Mouse (Mus musculus): Measurements from ENCODE around the gene Odf4. TPM values are rescaled to one million over a fixed set of nuclear protein-coding genes. Genes with fewer than 3 reads are reported as not detected.
A peak's percentile ranks its signal among the peaks of the same experiment; 100 is the strongest.
"Not testable (repeated sequence)": the region's sequence is repeated elsewhere in the genome, so short reads cannot be mapped to it uniquely, and the experiment has no call there.

Gene Odf4
- polyA plus RNA-seq, 1 experiment from 2014 or later, result not detected

DNA sequence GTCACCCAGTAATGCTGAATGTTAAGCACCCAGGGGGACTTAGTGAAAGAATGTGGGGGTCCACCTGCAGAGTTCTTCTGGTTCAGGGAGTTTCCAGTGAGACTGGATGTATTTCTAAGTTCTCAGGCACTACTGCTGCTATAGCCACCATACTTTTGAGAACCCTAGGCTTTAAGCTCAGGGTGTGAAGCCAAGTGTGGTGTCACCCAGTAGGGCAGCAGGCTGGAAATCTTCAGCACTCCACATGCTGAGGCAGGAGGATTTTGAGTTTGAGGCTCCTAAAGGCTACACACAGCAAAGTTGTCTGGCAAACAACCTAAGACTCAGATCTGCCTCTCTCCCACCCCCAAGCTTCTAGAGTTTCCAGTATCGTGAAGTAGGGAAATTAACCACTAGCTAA lies 39.7 kb upstream of the Odf4 start:
- Histone ChIP-seq H3K4me3 (ENCODE audit: low read length) (no peak overlapping the region), H3K9me3 (replicated peaks; ENCODE audit: control insufficient read depth, low read length) (no peaks in the 10 kb centered on the region), H3K4me1 (ENCODE audit: control insufficient read depth, insufficient read depth, low read length) (peaks cover 25% of the 10 kb centered on the region), H3K27ac (ENCODE audit: low read length) (no peak overlapping the region), H3K9ac (ENCODE audit: low read length) (no peak overlapping the region), H3K36me3 (ENCODE audit: control insufficient read depth, insufficient read depth) (no peaks in the 10 kb centered on the region), H3K27me3 (ENCODE audit: control insufficient read depth, insufficient read depth, low read length) (no peaks in the 10 kb centered on the region), H3K4me2 (ENCODE audit: low read depth, low read length) (no peak overlapping the region)
- WGBS, result 38% methylated on average over 1 of the region's 1 CpGs
- no peak for ATAC-seq (replicated peaks; ENCODE audit: extremely low read depth, insufficient read depth, low FRiP score)

DNA sequence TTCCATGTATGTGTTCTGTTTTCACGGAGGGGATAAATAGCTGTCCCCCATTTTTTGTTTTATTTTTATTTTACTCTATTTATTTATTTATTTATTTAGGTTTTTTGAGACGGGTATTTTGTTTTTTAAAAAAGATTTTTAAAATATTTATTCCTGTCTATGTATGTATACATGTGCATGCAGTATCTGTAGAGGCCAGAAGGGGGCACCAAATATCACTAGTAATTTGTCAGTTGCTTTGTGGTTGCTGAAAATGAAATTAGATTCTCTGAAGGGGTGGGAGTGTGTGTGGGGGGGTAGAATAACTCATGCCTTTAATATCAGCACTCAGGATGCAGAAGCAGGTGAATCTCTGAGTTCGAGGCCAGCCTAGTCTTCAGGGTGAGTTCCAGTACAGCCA lies 39.0 kb upstream of the Odf4 start:
- no peak overlapping the region for H3K4me2 ChIP-seq (ENCODE audit: low read depth, low read length)
- H3K4me3 ChIP-seq (ENCODE audit: low read length), result no peak overlapping the region
- 24% methylated on average over 3 of the region's 3 CpGs for WGBS
- no peak for ATAC-seq (replicated peaks; ENCODE audit: extremely low read depth, insufficient read depth, low FRiP score)
- H3K27ac ChIP-seq (ENCODE audit: low read length), result no peak overlapping the region
- no peak overlapping the region for H3K9ac ChIP-seq (ENCODE audit: low read length)
- H3K9me3 ChIP-seq (replicated peaks; ENCODE audit: control insufficient read depth, low read length), result no peaks in the 10 kb centered on the region
- H3K36me3 ChIP-seq (ENCODE audit: control insufficient read depth, insufficient read depth), result no peaks in the 10 kb centered on the region
- H3K27me3 ChIP-seq (ENCODE audit: control insufficient read depth, insufficient read depth, low read length), result no peaks in the 10 kb centered on the region
- peaks cover 18% of the 10 kb centered on the region for H3K4me1 ChIP-seq (ENCODE audit: control insufficient read depth, insufficient read depth, low read length)

DNA sequence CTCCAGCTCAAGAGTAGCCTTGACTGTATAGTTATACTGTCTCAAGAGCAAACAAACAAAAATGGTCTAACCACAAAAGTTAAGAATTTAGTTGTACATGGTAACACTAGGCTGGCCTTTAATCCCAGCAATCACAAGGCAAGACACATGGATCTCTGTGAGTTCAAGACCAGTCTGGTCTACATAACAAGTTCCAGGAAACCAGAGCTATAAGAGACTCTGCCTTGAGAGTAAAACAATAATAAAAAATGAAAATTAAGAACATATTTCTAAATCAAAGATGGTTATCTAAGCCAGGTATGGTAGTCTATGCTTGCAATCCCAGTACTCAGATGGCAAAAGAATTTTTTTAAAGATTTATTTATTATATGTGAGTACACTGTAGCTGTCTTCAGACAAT lies 38.2 kb upstream of the Odf4 start:
- ATAC-seq (replicated peaks; ENCODE audit: extremely low read depth, insufficient read depth, low FRiP score), result no peak
- Histone ChIP-seq H3K27me3 (ENCODE audit: control insufficient read depth, insufficient read depth, low read length) (no peaks in the 10 kb centered on the region), H3K27ac (ENCODE audit: low read length) (no peak overlapping the region)

DNA sequence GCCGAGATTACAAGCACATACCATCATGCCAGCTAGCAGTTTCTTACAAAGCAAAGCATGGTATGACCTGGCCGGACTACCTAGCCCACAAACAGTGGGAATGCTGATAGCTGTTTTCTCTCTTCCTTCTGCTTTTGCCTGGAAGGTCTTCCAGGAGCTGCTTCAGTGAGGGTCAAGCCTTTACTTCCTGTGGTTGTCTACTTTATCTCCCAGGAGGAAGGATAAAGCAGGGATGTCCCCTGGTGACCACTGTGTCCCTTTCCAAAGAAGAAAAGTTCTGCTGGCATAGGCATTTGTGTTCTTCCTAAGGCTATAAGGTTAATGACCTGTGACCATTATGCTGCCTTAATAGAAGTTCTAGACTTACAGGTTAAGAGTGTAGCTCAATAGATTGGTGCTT lies 36.5 kb upstream of the Odf4 start:
- Histone ChIP-seq H3K9ac (ENCODE audit: low read length) (no peak overlapping the region), H3K9me3 (replicated peaks; ENCODE audit: control insufficient read depth, low read length) (no peaks in the 10 kb centered on the region), H3K4me3 (ENCODE audit: low read length) (no peak overlapping the region), H3K4me1 (ENCODE audit: control insufficient read depth, insufficient read depth, low read length) (peaks cover 8% of the 10 kb centered on the region), H3K36me3 (ENCODE audit: control insufficient read depth, insufficient read depth) (no peaks in the 10 kb centered on the region), H3K4me2 (ENCODE audit: low read depth, low read length) (no peak overlapping the region), H3K27ac (ENCODE audit: low read length) (no peak overlapping the region), H3K27me3 (ENCODE audit: control insufficient read depth, insufficient read depth, low read length) (no peaks in the 10 kb centered on the region)
- no peak for ATAC-seq (replicated peaks; ENCODE audit: extremely low read depth, insufficient read depth, low FRiP score)
- WGBS, result 66% methylated on average over 2 of the region's 2 CpGs

More for the DNA sequence above, 38.2 kb upstream of the Odf4 start:
- no peak overlapping the region for H3K4me2 ChIP-seq (ENCODE audit: low read depth, low read length)
- no peaks in the 10 kb centered on the region for H3K36me3 ChIP-seq (ENCODE audit: control insufficient read depth, insufficient read depth)
- no peak overlapping the region for H3K9ac ChIP-seq (ENCODE audit: low read length)
- H3K9me3 ChIP-seq (replicated peaks; ENCODE audit: control insufficient read depth, low read length), result no peaks in the 10 kb centered on the region
- H3K4me3 ChIP-seq (ENCODE audit: low read length), result no peak overlapping the region
- peaks cover 11% of the 10 kb centered on the region for H3K4me1 ChIP-seq (ENCODE audit: control insufficient read depth, insufficient read depth, low read length)

DNA sequence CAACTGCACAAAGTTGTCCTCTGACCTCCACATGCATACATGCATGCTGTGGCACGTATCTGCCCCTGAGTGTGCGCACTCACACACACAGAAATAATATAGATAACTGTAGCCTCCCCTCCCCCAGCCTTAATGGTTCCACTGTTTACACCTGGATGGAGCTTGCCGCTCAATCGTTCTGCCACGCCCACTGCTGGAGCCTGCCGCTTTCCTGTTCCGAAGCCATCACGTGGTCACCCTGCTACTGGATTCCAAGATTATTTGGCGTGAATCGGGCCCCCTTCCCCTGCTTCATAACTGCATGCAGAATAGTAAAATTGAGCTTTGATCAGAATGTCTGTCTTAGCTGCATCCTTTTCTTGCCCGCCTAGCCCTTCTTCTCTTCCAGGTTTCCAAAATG lies 35.3 kb upstream of the Odf4 start:
- not testable (repeated sequence) for H3K36me3 ChIP-seq (ENCODE audit: control insufficient read depth, insufficient read depth); H3K27me3 ChIP-seq (ENCODE audit: control insufficient read depth, insufficient read depth, low read length); H3K27ac ChIP-seq (ENCODE audit: low read length); H3K4me3 ChIP-seq (ENCODE audit: low read length); ATAC-seq (replicated peaks; ENCODE audit: extremely low read depth, insufficient read depth, low FRiP score); H3K9ac ChIP-seq (ENCODE audit: low read length); H3K4me1 ChIP-seq (ENCODE audit: control insufficient read depth, insufficient read depth, low read length); H3K4me2 ChIP-seq (ENCODE audit: low read depth, low read length); H3K9me3 ChIP-seq (replicated peaks; ENCODE audit: control insufficient read depth, low read length)
- WGBS, result 29% methylated on average over 11 of the region's 11 CpGs

DNA sequence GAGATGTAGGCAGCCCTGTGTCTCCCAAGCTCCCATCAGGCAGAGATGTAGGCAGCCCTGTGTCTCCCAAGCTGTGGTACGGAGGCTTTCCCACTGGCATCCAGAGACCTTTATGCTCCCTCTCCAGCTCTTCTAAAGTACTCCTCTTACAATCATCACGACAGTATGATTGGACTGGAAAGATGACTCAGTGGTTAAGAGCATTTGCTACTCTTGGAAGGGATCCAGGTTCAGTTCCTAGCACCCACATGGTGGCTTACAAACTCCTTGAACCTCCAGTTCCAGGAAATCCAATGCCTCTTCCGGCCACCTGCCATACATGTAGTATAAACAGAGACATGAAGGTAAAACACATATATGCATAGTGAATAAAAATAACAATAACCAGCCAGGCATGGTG lies 34.7 kb upstream of the Odf4 start:
- Histone ChIP-seq H3K4me2 (ENCODE audit: low read depth, low read length) (no peak overlapping the region), H3K36me3 (ENCODE audit: control insufficient read depth, insufficient read depth) (no peaks in the 10 kb centered on the region), H3K4me3 (ENCODE audit: low read length) (no peak overlapping the region), H3K4me1 (ENCODE audit: control insufficient read depth, insufficient read depth, low read length) (no peaks in the 10 kb centered on the region), H3K9me3 (replicated peaks; ENCODE audit: control insufficient read depth, low read length) (no peaks in the 10 kb centered on the region), H3K9ac (ENCODE audit: low read length) (no peak overlapping the region), H3K27ac (ENCODE audit: low read length) (no peak overlapping the region), H3K27me3 (ENCODE audit: control insufficient read depth, insufficient read depth, low read length) (no peaks in the 10 kb centered on the region)
- WGBS, result 67% methylated on average over 3 of the region's 3 CpGs
- ATAC-seq (replicated peaks; ENCODE audit: extremely low read depth, insufficient read depth, low FRiP score), result no peak

DNA sequence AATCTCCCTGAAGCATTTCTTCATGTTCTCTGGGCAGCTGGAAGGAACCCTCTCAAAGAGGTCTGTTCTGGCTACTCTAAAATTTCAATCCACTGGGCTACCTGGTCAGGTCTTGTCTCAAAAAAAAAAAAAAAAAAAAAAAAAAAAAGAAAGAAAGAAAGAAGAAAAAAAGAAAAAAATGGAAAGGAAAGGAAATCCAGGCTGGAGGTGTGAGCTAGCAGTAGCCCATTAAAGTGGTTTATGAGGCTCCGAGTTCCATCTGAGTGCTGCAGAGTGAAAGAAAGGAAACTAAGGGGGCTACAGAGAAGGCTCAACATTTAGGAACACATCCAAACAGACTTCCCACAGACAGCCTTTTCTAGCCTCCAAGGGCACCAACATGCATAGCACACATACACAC lies 31.1 kb upstream of the Odf4 start:
- no peak overlapping the region for H3K9ac ChIP-seq (ENCODE audit: low read length)
- peak overlapping the region; percentile 41 for H3K4me2 ChIP-seq (ENCODE audit: low read depth, low read length)
- H3K36me3 ChIP-seq (ENCODE audit: control insufficient read depth, insufficient read depth), result no peaks in the 10 kb centered on the region
- no peak overlapping the region; the same call in 1 of the 2 replicates for H3K27ac ChIP-seq (ENCODE audit: low read length)
- peaks cover 4% of the 10 kb centered on the region; the same call in 1 of the 2 replicates for H3K4me1 ChIP-seq (ENCODE audit: control insufficient read depth, insufficient read depth, low read length)
- peak overlapping the region; percentile 46 for H3K4me3 ChIP-seq (ENCODE audit: low read length)
- H3K9me3 ChIP-seq (replicated peaks; ENCODE audit: control insufficient read depth, low read length), result no peaks in the 10 kb centered on the region
- WGBS, result 90% methylated on average over 1 of the region's 1 CpGs
- peaks cover 11% of the 10 kb centered on the region for H3K27me3 ChIP-seq (ENCODE audit: control insufficient read depth, insufficient read depth, low read length)
- ATAC-seq (replicated peaks; ENCODE audit: extremely low read depth, insufficient read depth, low FRiP score), result no peak

DNA sequence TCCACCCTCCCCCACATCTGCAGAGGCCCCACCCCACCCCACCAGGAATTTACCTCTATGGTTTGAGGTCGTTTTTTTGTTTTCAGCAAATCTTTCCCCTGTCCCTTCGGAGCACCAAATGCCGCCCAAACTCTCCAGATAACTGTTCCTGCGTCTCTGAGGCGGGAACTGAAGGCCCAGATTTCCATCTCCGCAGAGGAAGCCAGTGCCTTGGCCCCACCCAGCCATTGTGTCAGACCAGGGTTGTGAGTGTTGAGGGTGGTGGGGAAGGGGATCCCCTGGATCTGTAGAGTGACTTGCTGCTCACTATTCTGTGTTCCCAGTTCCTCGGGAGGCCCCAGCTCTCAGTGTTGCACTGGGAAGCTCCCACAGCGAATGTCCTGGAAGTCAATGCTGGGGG lies 30.4 kb upstream of the Odf4 start, which contains the start of gene Arhgef15:
Gene Arhgef15, minus strand, starts transcription at position 173 of the 400 bp plus-strand sequence.
- ATAC-seq (replicated peaks; ENCODE audit: extremely low read depth, insufficient read depth, low FRiP score), result no peak
- Histone ChIP-seq H3K4me3 (ENCODE audit: low read length) (peak within 1 kb of the TSS; percentile 46), H3K27ac (ENCODE audit: low read length) (peak within 1 kb of the TSS; percentile 79), H3K9ac (ENCODE audit: low read length) (peak within 1 kb of the TSS; percentile 52), H3K36me3 (ENCODE audit: control insufficient read depth, insufficient read depth) (no peaks in the 10 kb centered on the region), H3K4me2 (ENCODE audit: low read depth, low read length) (peak within 1 kb of the TSS; percentile 43), H3K4me1 (ENCODE audit: control insufficient read depth, insufficient read depth, low read length) (peaks cover 4% of the 10 kb centered on the region; the same call in 1 of the 2 replicates), H3K9me3 (replicated peaks; ENCODE audit: control insufficient read depth, low read length) (no peaks in the 10 kb centered on the region), H3K27me3 (ENCODE audit: control insufficient read depth, insufficient read depth, low read length) (peaks cover 11% of the 10 kb centered on the region)
- WGBS, result 42% methylated on average over 8 of the region's 8 CpGs

DNA sequence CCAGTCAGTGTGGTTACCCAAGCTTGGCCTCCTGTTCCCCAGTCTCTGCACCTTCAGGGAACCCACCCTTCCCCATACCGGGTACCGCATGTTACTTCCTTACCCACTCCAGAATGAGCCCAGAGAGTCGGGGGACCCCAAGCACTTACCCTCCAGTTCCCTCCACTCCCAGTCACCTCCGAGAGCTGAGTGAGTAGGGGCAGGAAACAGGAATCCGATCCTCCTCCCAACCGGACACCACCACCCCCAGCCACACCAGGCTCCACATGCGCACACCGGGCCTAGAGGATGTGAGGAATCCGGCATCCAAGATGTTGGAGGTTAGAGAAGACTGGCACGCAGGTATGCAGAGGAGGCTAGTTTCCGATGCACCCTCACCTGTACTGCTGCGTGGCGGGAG lies 29.8 kb upstream of the Odf4 start:
- 26% methylated on average over 13 of the region's 13 CpGs for WGBS
- H3K27ac ChIP-seq (ENCODE audit: low read length), result peak overlapping the region; percentile 79
- no peaks in the 10 kb centered on the region for H3K9me3 ChIP-seq (replicated peaks; ENCODE audit: control insufficient read depth, low read length)
- H3K4me2 ChIP-seq (ENCODE audit: low read depth, low read length), result peak overlapping the region; percentile 43
- ATAC-seq (replicated peaks; ENCODE audit: extremely low read depth, insufficient read depth, low FRiP score), result peak; percentile 38; the same call in 1 of the 2 replicates
- H3K4me3 ChIP-seq (ENCODE audit: low read length), result peak overlapping the region; percentile 46
- H3K9ac ChIP-seq (ENCODE audit: low read length), result peak overlapping the region; percentile 52
- peaks cover 4% of the 10 kb centered on the region; the same call in 1 of the 2 replicates for H3K4me1 ChIP-seq (ENCODE audit: control insufficient read depth, insufficient read depth, low read length)
- H3K36me3 ChIP-seq (ENCODE audit: control insufficient read depth, insufficient read depth), result no peaks in the 10 kb centered on the region
- H3K27me3 ChIP-seq (ENCODE audit: control insufficient read depth, insufficient read depth, low read length), result peaks cover 11% of the 10 kb centered on the region
